Comparison of ENCODE assay signal across 16 mouse cellular contexts in the genomic region with DNA sequence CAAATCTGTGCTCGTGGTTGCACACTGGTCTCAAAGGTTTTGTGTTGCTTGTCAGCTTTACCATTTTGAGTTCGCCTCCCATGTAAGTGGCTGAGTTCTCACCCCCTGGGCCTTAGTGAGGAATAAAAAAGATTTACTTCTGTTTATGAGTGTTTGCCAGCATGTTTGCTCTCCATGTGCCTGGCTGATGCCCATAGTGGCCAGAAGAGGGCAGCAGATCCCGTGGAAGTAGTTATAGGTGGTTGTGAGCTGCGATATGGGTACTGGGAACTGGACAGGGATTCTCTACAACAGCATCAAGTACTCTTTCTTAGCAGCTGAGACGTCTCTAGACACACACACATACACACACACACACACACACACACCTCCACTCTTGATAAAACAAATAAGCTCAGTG. TPM values are rescaled to one million over a fixed set of nuclear protein-coding genes. Genes with fewer than 3 reads are reported as not detected.
DNase-seq lines count a peak whose midpoint lies in the region; ATAC-seq and TF ChIP-seq lines count a peak whose summit lies in the region.
"Had no signal": no experiment of that assay in that cellular context is flagged by ENCODE, and none has a peak within 500 bp of the region (broad histone marks: within the 10 kb centered on the region; RNA-seq: fewer than 3 reads in every experiment).

No protein-coding gene starts in this region.

- H3K4me3 ChIP-seq in cerebellum, adult 2 months (replicated peaks; ENCODE audit: insufficient read depth, low read depth, low read length): no peak overlapping the region
- H3K4me3 ChIP-seq in lung, embryonic 14.5 days (ENCODE audit: low read depth, low read length): no peak overlapping the region
- no peak overlapping the region for H3K4me3 ChIP-seq in MEL (ENCODE audit: control insufficient read depth in 1 of 2, insufficient read depth in 1 of 2, low read depth in 2 of 2, low read length in 2 of 2)
- no peak overlapping the region for H3K4me3 ChIP-seq in midbrain, embryonic 15.5 days
- H3K4me3 ChIP-seq in hindbrain, embryonic 12.5 days: no peak overlapping the region
- H3K4me3 ChIP-seq: embryonic facial prominence, embryonic 15.5 days; hindbrain, embryonic 13.5 days; lung, embryonic 15.5 days; stomach, embryonic 15.5 days had no signal

- TF ChIP-seq POLR2A in cerebellum, adult 2 months (IDR thresholded peaks at IDR 0.05; ENCODE audit: borderline replicate concordance, insufficient read depth, low read length): no peak
- no peak for TF ChIP-seq POLR2A in MEL (IDR thresholded peaks at IDR 0.05; ENCODE audit: control insufficient read depth in 1 of 2, insufficient read depth in 1 of 2, low read depth in 1 of 2, low read length in 2 of 2, poor library complexity in 1 of 2)

- no peak for DNase-seq in cerebellum, adult 2 months
- DNase-seq in cerebellum, adult 18-20 months: no peak
- peak; percentile 6 for DNase-seq in lung, embryonic 14.5 days
- DNase-seq in lung, postnatal 14 days: no peak
- peak; percentile 63 for DNase-seq in MEL (ENCODE audit: low read depth, low spot score)
- peak; percentile 57 for DNase-seq in naive thymus-derived CD4-positive, alpha-beta T cell, adult 2 months (ENCODE audit: low read depth)
- DNase-seq: adrenal gland, adult 2 months; cerebellum, adult 9-11 months; forebrain, postnatal 0 days; heart, adult 18-20 months had no signal

- H3K9me3 ChIP-seq in lung, embryonic 14.5 days (ENCODE audit: low read depth, low read length): 0 out of 2 replicates have a peak, but pooled peaks cover 4% of the 10 kb centered on the region
- no peaks in the 10 kb centered on the region for H3K9me3 ChIP-seq in MEL (replicated peaks; ENCODE audit: insufficient read depth, low read length)
- H3K9me3 ChIP-seq in midbrain, embryonic 15.5 days: no peaks in the 10 kb centered on the region
- H3K9me3 ChIP-seq in hindbrain, embryonic 12.5 days (replicated peaks): 0 out of 2 replicates have a peak, but pooled peaks cover 5% of the 10 kb centered on the region
- H3K9me3 ChIP-seq: embryonic facial prominence, embryonic 15.5 days; hindbrain, embryonic 13.5 days; stomach, embryonic 15.5 days had no signal

- no peak overlapping the region for H3K9ac ChIP-seq in lung, embryonic 14.5 days
- no peak overlapping the region for H3K9ac ChIP-seq in MEL (ENCODE audit: control insufficient read depth, low read depth, low read length, poor library complexity, severe bottlenecking)
- no peak overlapping the region for H3K9ac ChIP-seq in midbrain, embryonic 15.5 days
- H3K9ac ChIP-seq in hindbrain, embryonic 12.5 days: no peak overlapping the region
- H3K9ac ChIP-seq: embryonic facial prominence, embryonic 15.5 days; forebrain, postnatal 0 days; hindbrain, embryonic 13.5 days; lung, embryonic 15.5 days; stomach, embryonic 15.5 days had no signal

- no peak overlapping the region for H3K27ac ChIP-seq in cerebellum, adult 2 months (ENCODE audit: insufficient read depth, low read length)
- no peak overlapping the region for H3K27ac ChIP-seq in lung, embryonic 14.5 days (ENCODE audit: low read depth)
- no peak overlapping the region for H3K27ac ChIP-seq in MEL (ENCODE audit: control insufficient read depth, low read depth, low read length)
- no peak overlapping the region for H3K27ac ChIP-seq in midbrain, embryonic 15.5 days
- no peak overlapping the region for H3K27ac ChIP-seq in hindbrain, embryonic 12.5 days
- H3K27ac ChIP-seq: embryonic facial prominence, embryonic 15.5 days; hindbrain, embryonic 13.5 days; lung, embryonic 15.5 days; stomach, embryonic 15.5 days had no signal

- no peaks in the 10 kb centered on the region for H3K4me1 ChIP-seq in cerebellum, adult 2 months (ENCODE audit: control insufficient read depth, insufficient read depth, low read length)
- H3K4me1 ChIP-seq in lung, embryonic 14.5 days (ENCODE audit: insufficient read depth): no peaks in the 10 kb centered on the region
- no peaks in the 10 kb centered on the region; a peak in 1 of 4 replicates for H3K4me1 ChIP-seq in MEL (ENCODE audit: control insufficient read depth in 1 of 2, insufficient read depth in 2 of 2, low read length in 2 of 2)
- H3K4me1 ChIP-seq in midbrain, embryonic 15.5 days: peaks cover 13% of the 10 kb centered on the region; the same call in 1 of the 2 replicates
- H3K4me1 ChIP-seq in hindbrain, embryonic 12.5 days: peaks cover 10% of the 10 kb centered on the region
- H3K4me1 ChIP-seq: embryonic facial prominence, embryonic 15.5 days; lung, embryonic 15.5 days; stomach, embryonic 15.5 days had no signal

- peak; percentile 41; the same call in 1 of the 2 replicates for TF ChIP-seq CTCF in cerebellum, adult 2 months (IDR thresholded peaks at IDR 0.05; ENCODE audit: borderline replicate concordance, insufficient read depth, low read depth, low read length)
- TF ChIP-seq CTCF in lung, embryonic 14.5 days (IDR thresholded peaks at IDR 0.05; ENCODE audit: low read depth): peak; percentile 57
- peak; percentile 76 to 87 (median 76) for TF ChIP-seq CTCF in MEL (IDR thresholded peaks at IDR 0.05 in 2 of 3, conservative IDR thresholded peaks at IDR 0.05 in 1 of 3; ENCODE audit: control insufficient read depth in 1 of 3, insufficient read depth in 1 of 3, low read depth in 2 of 3, low read length in 3 of 3, poor library complexity in 1 of 3, severe bottlenecking in 1 of 3)

- H3K36me3 ChIP-seq in lung, embryonic 14.5 days (ENCODE audit: insufficient read depth): no peaks in the 10 kb centered on the region
- no peaks in the 10 kb centered on the region for H3K36me3 ChIP-seq in MEL (ENCODE audit: control insufficient read depth in 1 of 2, insufficient read depth in 2 of 2, low read length in 2 of 2)
- H3K36me3 ChIP-seq in midbrain, embryonic 15.5 days (replicated peaks): no peaks in the 10 kb centered on the region
- H3K36me3 ChIP-seq in hindbrain, embryonic 12.5 days: no peaks in the 10 kb centered on the region
- H3K36me3 ChIP-seq: embryonic facial prominence, embryonic 15.5 days; hindbrain, embryonic 13.5 days; lung, embryonic 15.5 days; stomach, embryonic 15.5 days had no signal

- H3K4me2 ChIP-seq in lung, embryonic 14.5 days: no peak overlapping the region
- no peak overlapping the region for H3K4me2 ChIP-seq in midbrain, embryonic 15.5 days
- H3K4me2 ChIP-seq in hindbrain, embryonic 12.5 days (replicated peaks): no peak overlapping the region
- H3K4me2 ChIP-seq: embryonic facial prominence, embryonic 15.5 days; hindbrain, embryonic 13.5 days; lung, embryonic 15.5 days; stomach, embryonic 15.5 days had no signal

- ATAC-seq in lung, embryonic 14.5 days (ENCODE audit: insufficient read depth): no peak
- ATAC-seq in midbrain, embryonic 15.5 days (replicated peaks): no peak
- no peak for ATAC-seq in hindbrain, embryonic 12.5 days (ENCODE audit: low FRiP score)
- ATAC-seq: forebrain, postnatal 0 days had no signal

- 80% methylated on average over 5 of the region's 5 CpGs for WGBS in cerebellum, adult 2 months
- 60% methylated on average over 5 of the region's 5 CpGs for WGBS in lung, embryonic 14.5 days
- whole genome bisulfite sequencing in midbrain, embryonic 15.5 days: 77% methylated on average over 5 of the region's 5 CpGs
- WGBS in hindbrain, embryonic 12.5 days: 72% methylated on average over 5 of the region's 5 CpGs

- TF ChIP-seq RAD21 in MEL (IDR thresholded peaks at IDR 0.05; ENCODE audit: low read depth, low read length): peak; percentile 70

- no peak for TF ChIP-seq EP300 in MEL (IDR thresholded peaks at IDR 0.05; ENCODE audit: low read depth in 1 of 2, low read length in 2 of 2)

- H3K27me3 ChIP-seq in cerebellum, adult 2 months (ENCODE audit: control insufficient read depth, insufficient read depth, low read length): no peaks in the 10 kb centered on the region
- H3K27me3 ChIP-seq in lung, embryonic 14.5 days (ENCODE audit: insufficient read depth, low read length): no peaks in the 10 kb centered on the region
- H3K27me3 ChIP-seq in MEL (ENCODE audit: control insufficient read depth in 1 of 2, insufficient read depth in 2 of 2, low read length in 2 of 2): no peaks in the 10 kb centered on the region
- H3K27me3 ChIP-seq in midbrain, embryonic 15.5 days (replicated peaks): no peaks in the 10 kb centered on the region
- H3K27me3 ChIP-seq in hindbrain, embryonic 12.5 days: no peaks in the 10 kb centered on the region
- H3K27me3 ChIP-seq: embryonic facial prominence, embryonic 15.5 days; hindbrain, embryonic 13.5 days; lung, embryonic 15.5 days; stomach, embryonic 15.5 days had no signal

- H3K79me2 ChIP-seq in MEL (ENCODE audit: control insufficient read depth, insufficient read depth, low read length, poor library complexity): no peaks in the 10 kb centered on the region

TF ChIP-seq in MEL, 35 proteins besides CTCF, POLR2A, EP300 and RAD21:
- TF ChIP-seq ZMIZ1 (IDR thresholded peaks at IDR 0.05; ENCODE audit: low read depth, low read length) (no peak), MAFK (IDR thresholded peaks at IDR 0.05; ENCODE audit: borderline replicate concordance, low read depth, low read length) (no peak), SMC3 (IDR thresholded peaks at IDR 0.05; ENCODE audit: low read depth, low read length) (peak; percentile 79), ZC3H11A (IDR thresholded peaks at IDR 0.05; ENCODE audit: low read depth, low read length) (peak; percentile 70), MYC (IDR thresholded peaks at IDR 0.05; ENCODE audit: low read depth, low read length) (0 out of 2 replicates have a peak, but pooled peaks have one; percentile 52), NELFE (IDR thresholded peaks at IDR 0.05; ENCODE audit: low read depth, low read length) (no peak), ETS1 (IDR thresholded peaks at IDR 0.05; ENCODE audit: low read depth, low read length) (no peak)

RNA-seq across cellular contexts. Expression of gene Cap1, which starts 26.8 kb away (rescaled TPM):
- polyA plus RNA-seq in cerebellum, adult 2 months (2012; rRNA removed): 82.1 and 89.7 TPM in 2 replicates
- polyA plus RNA-seq in lung, embryonic 14.5 days (2014; fragmentation: Nextera tagmentation; extraction: Ambion mirVana): 79.9 and 80.6 TPM in 2 replicates
- 68.3 and 82.3 TPM in 2 replicates for total RNA-seq in MEL (2012; rRNA removed)
- 100 to 1,000 TPM in 1 of 2 experiments, not detected in 1; 134 TPM for polyA plus RNA-seq in MEL (2012; ENCODE audit: insufficient read depth in 1 of 2, insufficient read length in 2 of 2, low read depth in 1 of 2, low replicate concordance in 2 of 2, missing spikeins in 1 of 2)
- 66.9 and 69.4 TPM in 2 replicates for polyA plus RNA-seq in midbrain, embryonic 15.5 days (2015; fragmentation: Nextera tagmentation; extraction: Ambion mirVana)
- polyA plus RNA-seq in hindbrain, embryonic 12.5 days (2016; fragmentation: Nextera tagmentation; extraction: Ambion mirVana): 55.6 and 70.6 TPM in 2 replicates

RNA-seq across cellular contexts. Expression of gene Mfsd2a, which starts 48.4 kb away (rescaled TPM):
- polyA plus RNA-seq in cerebellum, adult 2 months (2012; rRNA removed): 32.9 and 34.4 TPM in 2 replicates
- 1.1 and 1.4 TPM in 2 replicates for polyA plus RNA-seq in lung, embryonic 14.5 days (2014; fragmentation: Nextera tagmentation; extraction: Ambion mirVana)
- total RNA-seq in MEL (2012; rRNA removed): 8.4 and 14.3 TPM in 2 replicates
- 1 to 10 TPM in 1 of 2 experiments, not detected in 1; 8.8 TPM for polyA plus RNA-seq in MEL (2012; ENCODE audit: insufficient read depth in 1 of 2, insufficient read length in 2 of 2, low read depth in 1 of 2, low replicate concordance in 2 of 2, missing spikeins in 1 of 2)
- 33.4 and 36.0 TPM in 2 replicates for polyA plus RNA-seq in midbrain, embryonic 15.5 days (2015; fragmentation: Nextera tagmentation; extraction: Ambion mirVana)
- polyA plus RNA-seq in hindbrain, embryonic 12.5 days (2016; fragmentation: Nextera tagmentation; extraction: Ambion mirVana): 28.5 and 28.7 TPM in 2 replicates

Comparison
In these comparisons a context has a peak if more than half of its experiments do, and no peak if none do; other contexts are left out.
1. DNase-seq: peak in lung, embryonic 14.5 days (single experiment), MEL (single experiment) and naive thymus-derived CD4-positive, alpha-beta T cell, adult 2 months (single experiment); none in cerebellum, adult 2 months (0 of 2), cerebellum, adult 18-20 months (0 of 2) and lung, postnatal 14 days (single experiment).
2. Peak in every context shown above with its lines, with median percentiles within 50 percentile points of each other: CTCF ChIP-seq.